Mouse (Mus musculus) bone marrow, adult 2 months (tissue): Measurements from ENCODE around the gene H2-Eb2.

Experiments used
- CTCF ChIP-seq: fragments of 200-500 bp; IDR thresholded peaks from 2 replicates; pipeline ENCODE4 v1.5.1; 2011; ENCODE audit warnings: low read length, control low read depth; ENCODE audit not compliant: control insufficient read depth, insufficient read depth
- POLR2A ChIP-seq: fragments of 200-500 bp; IDR thresholded peaks from 2 replicates; pipeline ENCODE4 v1.6.1; 2011; ENCODE audit warnings: low read depth, mild to moderate bottlenecking, control low read depth, low read length, borderline replicate concordance; ENCODE audit not compliant: control insufficient read depth

GRCm38 (mm10) chr17:34316697-34317096, 8.8 kb upstream of the H2-Eb2 start:
- TF ChIP-seq CTCF (no peak), POLR2A (no peak)
